Mouse (Mus musculus) testis, adult 2 months (tissue): ENCODE results near the gene Adgra3. TPM values are rescaled to one million over a fixed set of nuclear protein-coding genes. Genes with fewer than 3 reads are reported as not detected.

ENCODE experiments used
- H3K27ac ChIP-seq: fragments of 200-500 bp; 2 replicates; pipeline ENCODE4 v1.5.1; 2012; ENCODE audit warnings: low read depth, low read length; ENCODE audit not compliant: control insufficient read depth, insufficient read depth
- H3K27me3 ChIP-seq: fragments of 200-500 bp; 2 replicates; pipeline ENCODE4 v1.6.1; 2012; ENCODE audit warnings: mild to moderate bottlenecking, low read length, moderate library complexity; ENCODE audit not compliant: control insufficient read depth, insufficient read depth
- H3K36me3 ChIP-seq: fragments of 200-500 bp; 2 replicates; pipeline ENCODE4 v1.6.1; 2012; ENCODE audit warnings: mild to moderate bottlenecking, low read length; ENCODE audit not compliant: control insufficient read depth, insufficient read depth
- H3K4me1 ChIP-seq: fragments of 200-500 bp; 2 replicates; pipeline ENCODE4 v1.6.1; 2012; ENCODE audit warnings: low read length; ENCODE audit not compliant: control insufficient read depth, insufficient read depth
- H3K4me3 ChIP-seq: fragments of 200-500 bp; 2 replicates; pipeline ENCODE4 v1.5.1; 2012; ENCODE audit warnings: low read depth, mild to moderate bottlenecking, low read length, moderate library complexity, mixed read lengths; ENCODE audit not compliant: control insufficient read depth
- CTCF ChIP-seq: fragments of 200-500 bp; IDR thresholded peaks from 2 replicates; pipeline ENCODE4 v1.5.1; 2012; ENCODE audit warnings: low read depth, mild to moderate bottlenecking, inconsistent platforms, low read length, moderate library complexity; ENCODE audit not compliant: control insufficient read depth, insufficient read depth, insufficient replicate concordance
- POLR2A ChIP-seq: fragments of 200-500 bp; IDR thresholded peaks from 2 replicates; pipeline ENCODE4 v1.6.1; 2012; ENCODE audit warnings: low read depth, mild to moderate bottlenecking, inconsistent platforms, low read length, moderate library complexity; ENCODE audit not compliant: control insufficient read depth
- polyA plus RNA-seq: library from polyadenylated mRNA; depleted of rRNA; stranded (reverse); fragments of >200 nt; gene quantifications from 2 replicates; pipeline ENCODE4 v1.2.3, GENCODE M21; 2012

Gene Adgra3
- polyA plus RNA-seq, 1 experiment: 10.2 TPM

GRCm38 (mm10) chr5:49997019-49997418 is 61.8 kb downstream of the Adgra3 start:
- Histone ChIP-seq H3K36me3 (no peaks in the 10 kb centered on the region), H3K27ac (no peak overlapping the region), H3K27me3 (no peaks in the 10 kb centered on the region), H3K4me3 (no peak overlapping the region), H3K4me1 (peaks cover 2% of the 10 kb centered on the region; the same call in 1 of the 2 replicates)
- TF ChIP-seq POLR2A (no peak), CTCF (no peak)

GRCm38 (mm10) chr5:49996457-49996856 is 62.3 kb downstream of the Adgra3 start:
- Histone ChIP-seq H3K36me3 (no peaks in the 10 kb centered on the region), H3K27me3 (no peaks in the 10 kb centered on the region), H3K4me1 (peaks cover 2% of the 10 kb centered on the region; the same call in 1 of the 2 replicates), H3K4me3 (no peak overlapping the region), H3K27ac (no peak overlapping the region)
- TF ChIP-seq POLR2A (no peak), CTCF (no peak)

- H3K4me3 ChIP-seq: no peak overlapping the region
- H3K36me3 ChIP-seq: no peaks in the 10 kb centered on the region
- peaks cover 2% of the 10 kb centered on the region; the same call in 1 of the 2 replicates for H3K4me1 ChIP-seq
- H3K27me3 ChIP-seq: no peaks in the 10 kb centered on the region
- no peak overlapping the region for H3K27ac ChIP-seq
- no peak for TF ChIP-seq POLR2A
- no peak for TF ChIP-seq CTCF
These were observed 68.0 kb downstream of the Adgra3 start for GRCm38 (mm10) chr5:49990737-49991323.

GRCm38 (mm10) chr5:49988015-49988798 is 70.6 kb downstream of the Adgra3 start:
- H3K4me3 ChIP-seq: no peak overlapping the region
- no peak for TF ChIP-seq POLR2A
- H3K27ac ChIP-seq: no peak overlapping the region
- peaks cover 2% of the 10 kb centered on the region; the same call in 1 of the 2 replicates for H3K4me1 ChIP-seq
- no peaks in the 10 kb centered on the region for H3K27me3 ChIP-seq
- H3K36me3 ChIP-seq: no peaks in the 10 kb centered on the region

GRCm38 (mm10) chr5:49980727-49981126 is 78.1 kb downstream of the Adgra3 start:
- no peak for TF ChIP-seq POLR2A
- TF ChIP-seq CTCF: no peak
- Histone ChIP-seq H3K27me3 (no peaks in the 10 kb centered on the region), H3K4me3 (no peak overlapping the region), H3K36me3 (no peaks in the 10 kb centered on the region), H3K27ac (no peak overlapping the region), H3K4me1 (no peaks in the 10 kb centered on the region)

GRCm38 (mm10) chr5:49979246-49979645 is 79.6 kb downstream of the Adgra3 start:
- Histone ChIP-seq H3K4me3 (no peak overlapping the region), H3K27me3 (no peaks in the 10 kb centered on the region), H3K27ac (no peak overlapping the region), H3K36me3 (no peaks in the 10 kb centered on the region), H3K4me1 (no peaks in the 10 kb centered on the region)
- no peak for TF ChIP-seq CTCF
- no peak for TF ChIP-seq POLR2A

- no peaks in the 10 kb centered on the region for H3K27me3 ChIP-seq
- H3K4me1 ChIP-seq: no peaks in the 10 kb centered on the region
- TF ChIP-seq POLR2A (no peak), CTCF (no peak)
- no peak overlapping the region for H3K27ac ChIP-seq
- H3K4me3 ChIP-seq: no peak overlapping the region
- no peaks in the 10 kb centered on the region for H3K36me3 ChIP-seq
These were observed 82.8 kb downstream of the Adgra3 start for GRCm38 (mm10) chr5:49975971-49976370.

GRCm38 (mm10) chr5:49974211-49974610 is 84.6 kb downstream of the Adgra3 start:
- no peak for TF ChIP-seq POLR2A
- TF ChIP-seq CTCF: no peak
- no peaks in the 10 kb centered on the region for H3K36me3 ChIP-seq

More at GRCm38 (mm10) chr5:49974211-49974610, 84.6 kb downstream of the Adgra3 start:
- H3K27me3 ChIP-seq: no peaks in the 10 kb centered on the region
- no peak overlapping the region for H3K27ac ChIP-seq
- no peak overlapping the region for H3K4me3 ChIP-seq
- H3K4me1 ChIP-seq: no peaks in the 10 kb centered on the region
